In genomic region chr5:118015028-118015427, GRCm38 (mm10) we compare ENCODE assay signal across 8 mouse cellular contexts. TPM values are rescaled to one million over a fixed set of nuclear protein-coding genes. Genes with fewer than 3 reads are reported as not detected.
A peak's percentile ranks its signal among the peaks of the same experiment; 100 is the strongest.
DNase-seq lines count a peak whose midpoint lies in the region; ATAC-seq and TF ChIP-seq lines count a peak whose summit lies in the region.

No protein-coding gene starts in this region.

- no peak overlapping the region for H3K4me3 ChIP-seq in layer of hippocampus, adult 2 months
- no peak overlapping the region for H3K4me3 ChIP-seq in midbrain, embryonic 14.5 days (replicated peaks; ENCODE audit: low read depth, low read length)

- DNase-seq in layer of hippocampus, postnatal 10 days (ENCODE audit: low spot score in 2 of 2), result peak; percentile 67 to 70
- no peak for DNase-seq in layer of hippocampus, adult 2 months (ENCODE audit: low spot score in 2 of 2)
- peak; percentile 67 for DNase-seq in NIH3T3 (ENCODE audit: low read depth)
- peak; percentile 78 to 87 for DNase-seq in cerebellum, postnatal 25 days
- DNase-seq in heart, postnatal 14 days, result peak; percentile 64 to 71
- peak; percentile 63 for DNase-seq in midbrain, embryonic 14.5 days
- no peak for DNase-seq in urinary bladder, adult 18-20 months (ENCODE audit: low spot score in 2 of 2)
- DNase-seq in spleen, adult 18-20 months, result no peak

- ATAC-seq in midbrain, embryonic 14.5 days (ENCODE audit: low FRiP score, low TSS enrichment), result no peak

- H3K9me3 ChIP-seq in midbrain, embryonic 14.5 days (ENCODE audit: control insufficient read depth, low read length), result no peaks in the 10 kb centered on the region

- WGBS in midbrain, embryonic 14.5 days, result 19% methylated on average over 12 of the region's 12 CpGs

- H3K9ac ChIP-seq in midbrain, embryonic 14.5 days (replicated peaks; ENCODE audit: low read length), result no peak overlapping the region

- TF ChIP-seq CTCF in layer of hippocampus, adult 2 months (conservative IDR thresholded peaks at IDR 0.05), result no peak

- H3K4me1 ChIP-seq in midbrain, embryonic 14.5 days (ENCODE audit: control insufficient read depth, insufficient read depth, low read length), result peaks cover 8% of the 10 kb centered on the region

- intact Hi-C loops in heart, postnatal 14 days (cut with DNase I), result no loop called here

- peaks cover 10% of the 10 kb centered on the region for H3K36me3 ChIP-seq in midbrain, embryonic 14.5 days (ENCODE audit: control insufficient read depth, insufficient read depth, low read length)

- H3K27me3 ChIP-seq in midbrain, embryonic 14.5 days (ENCODE audit: control insufficient read depth, insufficient read depth, low read length), result no peaks in the 10 kb centered on the region

- no peak overlapping the region for H3K4me2 ChIP-seq in midbrain, embryonic 14.5 days (ENCODE audit: low read length)

- H3K27ac ChIP-seq in layer of hippocampus, adult 2 months, result no peak overlapping the region
- peak overlapping the region; percentile 9 for H3K27ac ChIP-seq in midbrain, embryonic 14.5 days (replicated peaks; ENCODE audit: low read depth, low read length)

RNA-seq across cellular contexts. Expression of gene Tesc, which starts 12.5 kb away (rescaled TPM):
- total RNA-seq in layer of hippocampus, postnatal 10 days (2021), result 10 to 100 TPM; 41.3 to 42.2 TPM
- 10 to 100 TPM; 88.0 to 91.2 TPM for total RNA-seq in layer of hippocampus, adult 2 months (2021)
- 100 to 1,000 TPM; 164 to 168 TPM for total RNA-seq in heart, postnatal 14 days (2021)
- 4.4 and 4.9 TPM in 2 replicates for polyA plus RNA-seq in midbrain, embryonic 14.5 days (2014; fragmentation: Nextera tagmentation; extraction: Ambion mirVana)

RNA-seq across cellular contexts. Expression of gene Fbxo21, which starts 38.5 kb away (rescaled TPM):
- total RNA-seq in layer of hippocampus, postnatal 10 days (2021), result 100 to 1,000 TPM; 125 to 134 TPM
- 100 to 1,000 TPM; 140 to 165 TPM for total RNA-seq in layer of hippocampus, adult 2 months (2021)
- total RNA-seq in heart, postnatal 14 days (2021), result 10 to 100 TPM; 40.4 to 41.3 TPM
- 128 and 163 TPM in 2 replicates for polyA plus RNA-seq in midbrain, embryonic 14.5 days (2014; fragmentation: Nextera tagmentation; extraction: Ambion mirVana)

Comparison
In these comparisons a context has a peak if more than half of its experiments do, and no peak if none do; other contexts are left out.
1. DNase-seq: peak in layer of hippocampus, postnatal 10 days (2 of 2), NIH3T3 (single experiment), cerebellum, postnatal 25 days (2 of 2), heart, postnatal 14 days (2 of 2) and midbrain, embryonic 14.5 days (single experiment); none in layer of hippocampus, adult 2 months (0 of 2), urinary bladder, adult 18-20 months (0 of 2) and spleen, adult 18-20 months (0 of 2).